Mouse (Mus musculus) liver, embryonic 11.5 days (tissue): ENCODE data around the gene Gm5136. TPM values are rescaled to one million over a fixed set of nuclear protein-coding genes. Genes with fewer than 3 reads are reported as not detected.

Experiments used
- ATAC-seq: fragments of 200-750 bp; cut with Nextera tagmentation; replicated peaks from 2 replicates; pipeline ENCODE4 v1.8.0; 2017; ENCODE audit warnings: moderate number of reproducible peaks, mild to moderate bottlenecking, moderate TSS enrichment, moderate library complexity; ENCODE audit not compliant: low FRiP score
- DNase-seq: peaks from one replicate; pipeline ENCODE4 v3.0.0-alpha.2; 2017; ENCODE audit warnings: low spot score
- H3K27ac ChIP-seq: fragments of 300-500 bp; sonication (generic); 2 replicates; pipeline ENCODE4 v1.5.1; 2014; ENCODE audit warnings: mild to moderate bottlenecking, low read depth, low read length, control low read depth
- H3K27me3 ChIP-seq: fragments of 300-500 bp; sonication (generic); replicated peaks from 2 replicates; pipeline ENCODE4 v1.6.1; 2014; ENCODE audit warnings: low read length, mixed read lengths; ENCODE audit not compliant: control insufficient read depth, insufficient read depth
- H3K36me3 ChIP-seq: fragments of 300-500 bp; sonication (generic); 2 replicates; pipeline ENCODE4 v1.6.1; 2014; ENCODE audit warnings: mild to moderate bottlenecking, low read length, moderate library complexity, mixed read lengths; ENCODE audit not compliant: control insufficient read depth, insufficient read depth
- H3K4me1 ChIP-seq: fragments of 300-500 bp; sonication (generic); replicated peaks from 2 replicates; pipeline ENCODE4 v1.6.1; 2014; ENCODE audit warnings: low read length, mixed read lengths; ENCODE audit not compliant: control insufficient read depth, insufficient read depth
- H3K4me2 ChIP-seq: fragments of 300-500 bp; sonication (generic); 2 replicates; pipeline ENCODE4 v1.6.1; 2014; ENCODE audit warnings: mild to moderate bottlenecking, control low read depth, moderate library complexity
- H3K4me3 ChIP-seq: fragments of 300-500 bp; sonication (generic); 2 replicates; pipeline ENCODE4 v1.5.1; 2014; ENCODE audit warnings: low read depth, low read length, control low read depth
- H3K9ac ChIP-seq: fragments of 300-500 bp; sonication (generic); 2 replicates; pipeline ENCODE4 v1.6.1; 2014; ENCODE audit warnings: low read depth, low read length, control low read depth
- H3K9me3 ChIP-seq: fragments of 300-500 bp; sonication (generic); 2 replicates; pipeline ENCODE4 v1.6.1; 2016; ENCODE audit warnings: low read length, inconsistent platforms, mixed read lengths; ENCODE audit not compliant: control insufficient read depth
- WGBS: fragments of 180-500 bp; shearing (Covaris S2); extraction: QIAGEN DNeasy Blood & Tissue Kit; methylation state at CpG from one replicate; pipeline ENCODE4 v1.1.7; 2014; 5-methylcytosine and 5-hydroxymethylcytosine counted together
- polyA plus RNA-seq: library from polyadenylated mRNA; unstranded; fragments of >200 nt; fragmentation: Nextera tagmentation; extraction: Ambion mirVana; gene quantifications from 2 replicates; pipeline ENCODE4 v1.2.1, GENCODE M21; 2014

The Gm5136 gene
- polyA plus RNA-seq, 1 experiment from 2014 or later, result not detected

- Histone ChIP-seq H3K36me3 (no peaks in the 10 kb centered on the region), H3K9ac (no peak overlapping the region), H3K4me2 (no peak overlapping the region), H3K4me3 (no peak overlapping the region), H3K27ac (no peak overlapping the region), H3K9me3 (no peaks in the 10 kb centered on the region), H3K27me3 (no peaks in the 10 kb centered on the region), H3K4me1 (no peaks in the 10 kb centered on the region)
- ATAC-seq, result no peak
- DNase-seq, result no peak
- 62% methylated on average over 5 of the region's 5 CpGs for WGBS
These were observed 2.9 kb downstream of the Gm5136 start for GRCm38 (mm10) chr10:108697062-108697461.

- H3K36me3 ChIP-seq, result no peaks in the 10 kb centered on the region
- H3K9ac ChIP-seq, result no peak overlapping the region
- no peak for ATAC-seq
- H3K4me3 ChIP-seq, result no peak overlapping the region
- WGBS, result 70% methylated on average over 9 of the region's 9 CpGs
- no peaks in the 10 kb centered on the region for H3K9me3 ChIP-seq
- no peak overlapping the region for H3K27ac ChIP-seq
- no peak for DNase-seq
- H3K27me3 ChIP-seq, result no peaks in the 10 kb centered on the region
- H3K4me2 ChIP-seq, result no peak overlapping the region
- H3K4me1 ChIP-seq, result no peaks in the 10 kb centered on the region
These were observed 9.0 kb downstream of the Gm5136 start for GRCm38 (mm10) chr10:108690954-108691353.

GRCm38 (mm10) chr10:108686696-108687095, 13.3 kb downstream of the Gm5136 start:
- Histone ChIP-seq H3K4me2 (no peak overlapping the region), H3K4me1 (no peaks in the 10 kb centered on the region), H3K36me3 (no peaks in the 10 kb centered on the region), H3K27me3 (no peaks in the 10 kb centered on the region), H3K4me3 (no peak overlapping the region), H3K27ac (no peak overlapping the region), H3K9me3 (no peaks in the 10 kb centered on the region), H3K9ac (no peak overlapping the region)
- ATAC-seq (no peak), DNase-seq (no peak)
- 55% methylated on average over 4 of the region's 4 CpGs for WGBS

GRCm38 (mm10) chr10:108679675-108680390, 20.1 kb downstream of the Gm5136 start:
- 52% methylated on average over 14 of the region's 14 CpGs for WGBS
- no peak overlapping the region for H3K27ac ChIP-seq
- DNase-seq (no peak), ATAC-seq (no peak)
- H3K9me3 ChIP-seq, result no peaks in the 10 kb centered on the region
- no peaks in the 10 kb centered on the region for H3K36me3 ChIP-seq
- H3K9ac ChIP-seq, result no peak overlapping the region
- H3K4me1 ChIP-seq, result no peaks in the 10 kb centered on the region
- H3K4me2 ChIP-seq, result no peak overlapping the region
- no peak overlapping the region for H3K4me3 ChIP-seq
- no peaks in the 10 kb centered on the region for H3K27me3 ChIP-seq

- Histone ChIP-seq H3K4me3 (no peak overlapping the region), H3K27me3 (no peaks in the 10 kb centered on the region), H3K36me3 (no peaks in the 10 kb centered on the region), H3K9me3 (no peaks in the 10 kb centered on the region), H3K4me2 (no peak overlapping the region), H3K4me1 (no peaks in the 10 kb centered on the region), H3K27ac (no peak overlapping the region), H3K9ac (no peak overlapping the region)
- no peak for ATAC-seq
- 79% methylated on average over 8 of the region's 8 CpGs for WGBS
- no peak for DNase-seq
These were observed 22.9 kb downstream of the Gm5136 start for GRCm38 (mm10) chr10:108677053-108677452.

GRCm38 (mm10) chr10:108668944-108669343, 31.0 kb downstream of the Gm5136 start:
- no peak for DNase-seq
- ATAC-seq, result no peak
- Histone ChIP-seq H3K9me3 (no peaks in the 10 kb centered on the region), H3K36me3 (no peaks in the 10 kb centered on the region), H3K9ac (no peak overlapping the region), H3K4me1 (no peaks in the 10 kb centered on the region), H3K27ac (no peak overlapping the region), H3K4me3 (no peak overlapping the region), H3K4me2 (no peak overlapping the region), H3K27me3 (no peaks in the 10 kb centered on the region)
- 78% methylated on average over 3 of the region's 3 CpGs for WGBS

GRCm38 (mm10) chr10:108660295-108660694, 39.7 kb downstream of the Gm5136 start:
- Histone ChIP-seq H3K27me3 (no peaks in the 10 kb centered on the region), H3K4me2 (no peak overlapping the region), H3K4me3 (no peak overlapping the region), H3K9ac (no peak overlapping the region), H3K27ac (no peak overlapping the region), H3K4me1 (no peaks in the 10 kb centered on the region), H3K36me3 (no peaks in the 10 kb centered on the region), H3K9me3 (no peaks in the 10 kb centered on the region)
- WGBS, result 71% methylated on average over 3 of the region's 3 CpGs
- no peak for DNase-seq
- no peak for ATAC-seq

- Histone ChIP-seq H3K4me2 (no peak overlapping the region), H3K4me3 (no peak overlapping the region), H3K27ac (no peak overlapping the region), H3K36me3 (no peaks in the 10 kb centered on the region), H3K4me1 (no peaks in the 10 kb centered on the region), H3K9me3 (no peaks in the 10 kb centered on the region), H3K27me3 (no peaks in the 10 kb centered on the region), H3K9ac (no peak overlapping the region)
- ATAC-seq, result no peak
- no peak for DNase-seq
- WGBS, result 81% methylated on average over 2 of the region's 2 CpGs
These were observed 41.7 kb downstream of the Gm5136 start for GRCm38 (mm10) chr10:108658300-108658699.

- Histone ChIP-seq H3K27ac (no peak overlapping the region), H3K4me2 (no peak overlapping the region), H3K9ac (no peak overlapping the region), H3K9me3 (no peaks in the 10 kb centered on the region), H3K27me3 (no peaks in the 10 kb centered on the region), H3K4me1 (no peaks in the 10 kb centered on the region), H3K36me3 (no peaks in the 10 kb centered on the region), H3K4me3 (no peak overlapping the region)
- DNase-seq, result no peak
- no peak for ATAC-seq
These were observed 42.3 kb downstream of the Gm5136 start for GRCm38 (mm10) chr10:108657669-108658068.
